Mouse (Mus musculus): ENCODE results near the gene Thbs1. TPM values are rescaled to one million over a fixed set of nuclear protein-coding genes. Genes with fewer than 3 reads are reported as not detected.

The Thbs1 gene
- polyA plus RNA-seq, 1 experiment, result 9.8 TPM

DNA sequence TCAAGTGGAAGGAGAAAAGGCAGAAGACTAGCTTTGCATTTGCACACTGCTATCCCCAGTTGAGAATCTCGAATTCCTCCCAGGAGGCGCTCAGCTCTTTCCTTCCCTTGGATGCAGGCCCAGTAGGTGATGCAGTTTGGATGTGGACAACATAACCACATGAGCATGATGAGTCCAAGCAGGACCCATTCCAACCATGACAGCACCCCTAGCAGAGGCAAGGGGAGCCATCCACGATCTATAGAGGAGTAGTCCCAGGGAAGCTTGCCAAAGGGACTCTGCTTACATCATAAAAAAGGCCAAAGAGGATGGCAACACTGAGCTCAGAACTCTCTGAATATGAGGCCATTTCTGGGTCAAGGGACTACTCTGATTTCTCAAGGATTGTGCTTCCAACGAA lies 32.5 kb upstream of the Thbs1 start:
- no peak overlapping the region for H3K4me3 ChIP-seq (ENCODE audit: low read depth, low read length)
- no peaks in the 10 kb centered on the region for H3K36me3 ChIP-seq (ENCODE audit: control insufficient read depth, insufficient read depth, low read length)
- H3K27me3 ChIP-seq (ENCODE audit: control insufficient read depth, insufficient read depth, low read length), result no peaks in the 10 kb centered on the region
- WGBS, result 72% methylated on average over 4 of the region's 4 CpGs
- no peak overlapping the region for H3K27ac ChIP-seq (ENCODE audit: insufficient read depth, low read depth, low read length)
- no peaks in the 10 kb centered on the region for H3K4me1 ChIP-seq (ENCODE audit: control insufficient read depth, insufficient read depth, insufficient read length, low read length)
- TF ChIP-seq CTCF (IDR thresholded peaks at IDR 0.05; ENCODE audit: extremely low read depth, insufficient read length, insufficient replicate concordance, low read depth, low read length), result no peak
- TF ChIP-seq POLR2A (IDR thresholded peaks at IDR 0.05; ENCODE audit: low read depth, low read length), result no peak

GRCm38 (mm10) chr2:118081581-118081980 lies 30.1 kb upstream of the Thbs1 start:
- Histone ChIP-seq H3K27me3 (ENCODE audit: control insufficient read depth, insufficient read depth, low read length) (no peaks in the 10 kb centered on the region), H3K4me1 (ENCODE audit: control insufficient read depth, insufficient read depth, insufficient read length, low read length) (no peaks in the 10 kb centered on the region), H3K4me3 (ENCODE audit: low read depth, low read length) (no peak overlapping the region), H3K27ac (ENCODE audit: insufficient read depth, low read depth, low read length) (no peak overlapping the region), H3K36me3 (ENCODE audit: control insufficient read depth, insufficient read depth, low read length) (no peaks in the 10 kb centered on the region)
- 76% methylated on average over 5 of the region's 5 CpGs for WGBS
- TF ChIP-seq CTCF (IDR thresholded peaks at IDR 0.05; ENCODE audit: extremely low read depth, insufficient read length, insufficient replicate concordance, low read depth, low read length), result no peak
- no peak for TF ChIP-seq POLR2A (IDR thresholded peaks at IDR 0.05; ENCODE audit: low read depth, low read length)

GRCm38 (mm10) chr2:118083652-118084051 lies 28.0 kb upstream of the Thbs1 start:
- TF ChIP-seq CTCF (IDR thresholded peaks at IDR 0.05; ENCODE audit: extremely low read depth, insufficient read length, insufficient replicate concordance, low read depth, low read length) (no peak), POLR2A (IDR thresholded peaks at IDR 0.05; ENCODE audit: low read depth, low read length) (no peak)
- Histone ChIP-seq H3K4me3 (ENCODE audit: low read depth, low read length) (no peak overlapping the region), H3K27ac (ENCODE audit: insufficient read depth, low read depth, low read length) (no peak overlapping the region), H3K27me3 (ENCODE audit: control insufficient read depth, insufficient read depth, low read length) (no peaks in the 10 kb centered on the region), H3K4me1 (ENCODE audit: control insufficient read depth, insufficient read depth, insufficient read length, low read length) (no peaks in the 10 kb centered on the region), H3K36me3 (ENCODE audit: control insufficient read depth, insufficient read depth, low read length) (no peaks in the 10 kb centered on the region)
- WGBS, result 70% methylated on average over 6 of the region's 6 CpGs

DNA sequence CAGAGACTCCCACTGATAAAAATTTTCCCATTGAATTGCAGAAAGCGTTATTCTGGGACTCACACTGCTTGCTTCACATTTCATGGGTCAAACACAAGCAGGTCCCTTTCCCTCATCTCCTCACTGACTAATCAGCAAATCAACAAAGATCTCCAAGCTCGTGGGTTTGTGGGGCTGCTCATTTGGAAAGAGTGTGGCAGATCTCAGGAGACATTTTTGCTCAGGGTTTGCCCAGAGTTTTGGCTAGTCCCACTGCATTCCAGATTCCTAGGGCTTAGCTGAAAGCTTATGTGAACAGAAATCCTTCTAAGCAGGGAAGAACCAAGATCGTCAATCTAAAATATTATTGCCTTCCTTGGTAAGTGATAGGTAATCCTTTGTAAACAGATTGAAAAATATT lies 27.0 kb upstream of the Thbs1 start:
- TF ChIP-seq CTCF (IDR thresholded peaks at IDR 0.05; ENCODE audit: extremely low read depth, insufficient read length, insufficient replicate concordance, low read depth, low read length) (no peak), POLR2A (IDR thresholded peaks at IDR 0.05; ENCODE audit: low read depth, low read length) (no peak)
- Histone ChIP-seq H3K4me1 (ENCODE audit: control insufficient read depth, insufficient read depth, insufficient read length, low read length) (no peaks in the 10 kb centered on the region), H3K27me3 (ENCODE audit: control insufficient read depth, insufficient read depth, low read length) (no peaks in the 10 kb centered on the region), H3K27ac (ENCODE audit: insufficient read depth, low read depth, low read length) (no peak overlapping the region), H3K36me3 (ENCODE audit: control insufficient read depth, insufficient read depth, low read length) (no peaks in the 10 kb centered on the region), H3K4me3 (ENCODE audit: low read depth, low read length) (no peak overlapping the region)
- WGBS, result 63% methylated on average over 3 of the region's 3 CpGs

- no peaks in the 10 kb centered on the region for H3K27me3 ChIP-seq (ENCODE audit: control insufficient read depth, insufficient read depth, low read length)
- no peaks in the 10 kb centered on the region for H3K4me1 ChIP-seq (ENCODE audit: control insufficient read depth, insufficient read depth, insufficient read length, low read length)
- no peak overlapping the region for H3K27ac ChIP-seq (ENCODE audit: insufficient read depth, low read depth, low read length)
- no peak for TF ChIP-seq CTCF (IDR thresholded peaks at IDR 0.05; ENCODE audit: extremely low read depth, insufficient read length, insufficient replicate concordance, low read depth, low read length)
- TF ChIP-seq POLR2A (IDR thresholded peaks at IDR 0.05; ENCODE audit: low read depth, low read length), result no peak
- 94% methylated on average over 2 of the region's 2 CpGs for WGBS
- H3K4me3 ChIP-seq (ENCODE audit: low read depth, low read length), result no peak overlapping the region
- no peaks in the 10 kb centered on the region for H3K36me3 ChIP-seq (ENCODE audit: control insufficient read depth, insufficient read depth, low read length)
These were observed 26.0 kb upstream of the Thbs1 start for GRCm38 (mm10) chr2:118085647-118086046.

GRCm38 (mm10) chr2:118087044-118087726 lies 24.5 kb upstream of the Thbs1 start:
- no peak overlapping the region for H3K27ac ChIP-seq (ENCODE audit: insufficient read depth, low read depth, low read length)
- 83% methylated on average over 10 of the region's 10 CpGs for WGBS

DNA sequence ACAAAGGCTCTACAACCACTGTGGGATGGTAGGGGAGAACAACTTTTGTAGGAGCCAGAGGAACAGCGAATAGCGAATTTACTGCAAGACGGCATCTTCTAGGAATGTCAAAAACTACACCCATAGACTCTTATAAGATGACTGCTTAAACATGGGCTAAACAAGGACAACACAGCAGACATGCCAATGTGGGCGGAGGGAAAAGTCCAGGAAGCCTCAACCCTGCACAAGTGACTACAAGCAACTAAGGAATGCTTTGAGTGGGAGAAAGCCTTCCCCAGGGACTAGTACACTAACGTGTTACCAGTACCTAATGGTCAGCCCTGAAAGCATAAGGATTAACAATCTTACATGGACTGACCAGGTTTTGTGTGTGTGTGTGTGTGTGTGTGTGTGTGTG lies 20.4 kb upstream of the Thbs1 start:
- Histone ChIP-seq H3K27me3 (ENCODE audit: control insufficient read depth, insufficient read depth, low read length) (no peaks in the 10 kb centered on the region), H3K4me1 (ENCODE audit: control insufficient read depth, insufficient read depth, insufficient read length, low read length) (no peaks in the 10 kb centered on the region), H3K36me3 (ENCODE audit: control insufficient read depth, insufficient read depth, low read length) (no peaks in the 10 kb centered on the region), H3K4me3 (ENCODE audit: low read depth, low read length) (no peak overlapping the region), H3K27ac (ENCODE audit: insufficient read depth, low read depth, low read length) (no peak overlapping the region)
- no peak for TF ChIP-seq CTCF (IDR thresholded peaks at IDR 0.05; ENCODE audit: extremely low read depth, insufficient read length, insufficient replicate concordance, low read depth, low read length)
- TF ChIP-seq POLR2A (IDR thresholded peaks at IDR 0.05; ENCODE audit: low read depth, low read length), result no peak
- WGBS, result 85% methylated on average over 5 of the region's 5 CpGs

More at GRCm38 (mm10) chr2:118087044-118087726, 24.5 kb upstream of the Thbs1 start:
- TF ChIP-seq POLR2A (IDR thresholded peaks at IDR 0.05; ENCODE audit: low read depth, low read length), result no peak
- no peak for TF ChIP-seq CTCF (IDR thresholded peaks at IDR 0.05; ENCODE audit: extremely low read depth, insufficient read length, insufficient replicate concordance, low read depth, low read length)
- no peak overlapping the region for H3K4me3 ChIP-seq (ENCODE audit: low read depth, low read length)
- H3K27me3 ChIP-seq (ENCODE audit: control insufficient read depth, insufficient read depth, low read length), result no peaks in the 10 kb centered on the region
- no peaks in the 10 kb centered on the region for H3K36me3 ChIP-seq (ENCODE audit: control insufficient read depth, insufficient read depth, low read length)
- no peaks in the 10 kb centered on the region for H3K4me1 ChIP-seq (ENCODE audit: control insufficient read depth, insufficient read depth, insufficient read length, low read length)
